Mouse (Mus musculus) right cerebral cortex, postnatal 25 days (tissue): Measurements from ENCODE around the gene Tmem131l.
"Not testable (repeated sequence)": the region's sequence is repeated elsewhere in the genome, so short reads cannot be mapped to it uniquely, and the experiment has no call there.

Source experiments
- DNase-seq: peaks from one replicate; pipeline ENCODE4 v3.0.0; 2022

Gene Tmem131l

DNA sequence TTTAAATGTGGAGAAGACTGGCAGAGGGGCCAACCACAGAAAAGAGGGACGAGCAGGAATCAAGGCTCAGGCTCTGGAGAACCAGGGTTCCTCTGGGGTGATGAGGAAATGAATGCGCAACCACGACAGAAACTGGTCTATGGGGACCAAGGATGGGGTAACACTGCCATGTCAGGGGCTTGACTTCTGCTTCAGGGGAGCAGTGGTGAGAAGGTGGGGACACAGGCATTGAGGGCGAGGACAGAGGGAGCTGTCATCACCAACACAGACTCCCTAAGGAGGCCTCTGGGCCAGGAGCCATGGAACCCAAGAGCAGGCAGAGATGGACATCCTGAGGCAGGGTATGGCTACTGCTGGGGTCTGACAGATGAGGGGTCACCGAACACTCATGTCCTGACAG, 137.0 kb downstream of the Tmem131l start:
- no peak for DNase-seq

DNA sequence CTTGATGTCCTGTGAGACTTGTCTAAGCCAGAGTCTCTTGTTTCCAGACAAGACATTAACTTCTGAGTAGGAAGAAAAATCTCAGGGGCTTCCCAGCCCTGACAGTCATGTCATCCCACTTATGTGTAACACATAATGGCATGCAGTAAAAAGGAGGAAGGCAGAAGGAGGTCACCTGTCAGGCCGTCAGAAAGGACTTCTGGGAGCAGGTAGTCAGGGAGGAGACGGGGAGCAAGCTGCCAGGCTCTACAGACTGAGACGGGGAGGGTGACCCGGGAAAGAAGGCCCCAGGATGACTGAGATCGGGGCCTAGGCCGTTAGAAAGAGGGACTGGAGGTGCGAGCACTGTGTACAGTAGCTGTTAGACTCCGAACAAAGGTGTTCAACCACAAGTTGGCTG, 137.5 kb downstream of the Tmem131l start:
- no peak for DNase-seq

GRCm38 (mm10) chr3:83900756-83901373, 139.1 kb downstream of the Tmem131l start:
- no peak for DNase-seq

GRCm38 (mm10) chr3:83899556-83899955, 140.4 kb downstream of the Tmem131l start:
- DNase-seq: peak; percentile 38

DNA sequence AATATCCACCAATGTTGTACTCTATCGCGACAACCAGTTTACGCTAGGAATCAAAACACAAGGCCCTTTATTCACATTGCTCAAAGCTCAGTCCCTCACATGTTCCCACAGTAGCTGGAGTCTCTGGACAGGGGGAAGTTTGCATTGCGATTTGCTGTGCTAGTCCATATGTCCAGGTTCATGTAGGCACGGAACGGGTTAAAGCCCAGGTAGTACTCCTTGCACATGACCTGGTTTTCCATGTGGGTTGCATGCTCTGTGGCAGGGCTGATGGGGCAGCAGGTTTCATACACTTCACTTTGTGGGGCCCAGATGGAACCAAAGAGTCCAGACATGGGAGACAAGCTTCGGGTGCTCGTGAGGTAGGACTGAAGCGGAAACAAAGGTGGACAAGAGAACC, 141.7 kb downstream of the Tmem131l start:
- no peak for DNase-seq

DNA sequence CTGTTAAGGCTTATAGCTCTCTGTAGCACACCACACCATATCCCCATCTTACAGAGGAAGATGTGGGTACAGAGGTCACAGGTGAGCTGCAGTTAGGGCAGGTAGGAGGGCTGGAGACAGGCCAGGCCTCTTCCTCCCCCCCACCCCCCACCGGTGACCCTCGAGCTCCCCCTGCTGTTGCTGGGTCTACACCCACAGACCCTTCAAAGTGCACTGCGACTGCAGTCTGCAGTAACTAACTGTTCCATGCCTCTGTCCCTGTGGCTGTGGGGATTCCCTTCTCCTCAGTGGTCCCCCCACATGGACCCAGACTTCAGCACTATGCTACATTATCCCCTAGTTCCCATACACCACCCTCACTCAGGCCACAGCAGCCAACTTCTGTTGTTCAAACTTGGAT, 144.2 kb downstream of the Tmem131l start:
- no peak for DNase-seq

GRCm38 (mm10) chr3:83895111-83895510, 144.9 kb downstream of the Tmem131l start:
- no peak for DNase-seq

DNA sequence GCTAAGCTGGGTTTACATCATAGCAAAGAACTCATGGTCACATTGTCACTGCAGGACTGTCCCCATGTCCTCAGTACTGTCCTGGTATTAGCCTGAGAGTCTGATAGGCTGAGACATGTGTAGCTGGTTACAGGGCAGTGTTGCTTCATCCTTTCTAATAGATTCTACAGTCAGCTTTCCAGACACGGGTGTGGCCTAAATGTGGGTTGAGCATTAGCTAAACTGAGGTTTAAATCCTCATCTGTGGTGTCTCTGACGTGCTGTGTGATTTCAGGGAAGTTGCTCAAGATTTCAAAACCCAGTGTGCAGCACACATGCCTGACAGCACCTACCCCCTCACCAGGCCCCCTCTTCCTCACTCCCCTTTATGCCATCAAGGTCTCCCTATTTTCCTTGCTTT, 154.8 kb downstream of the Tmem131l start:
- no peak for DNase-seq

DNA sequence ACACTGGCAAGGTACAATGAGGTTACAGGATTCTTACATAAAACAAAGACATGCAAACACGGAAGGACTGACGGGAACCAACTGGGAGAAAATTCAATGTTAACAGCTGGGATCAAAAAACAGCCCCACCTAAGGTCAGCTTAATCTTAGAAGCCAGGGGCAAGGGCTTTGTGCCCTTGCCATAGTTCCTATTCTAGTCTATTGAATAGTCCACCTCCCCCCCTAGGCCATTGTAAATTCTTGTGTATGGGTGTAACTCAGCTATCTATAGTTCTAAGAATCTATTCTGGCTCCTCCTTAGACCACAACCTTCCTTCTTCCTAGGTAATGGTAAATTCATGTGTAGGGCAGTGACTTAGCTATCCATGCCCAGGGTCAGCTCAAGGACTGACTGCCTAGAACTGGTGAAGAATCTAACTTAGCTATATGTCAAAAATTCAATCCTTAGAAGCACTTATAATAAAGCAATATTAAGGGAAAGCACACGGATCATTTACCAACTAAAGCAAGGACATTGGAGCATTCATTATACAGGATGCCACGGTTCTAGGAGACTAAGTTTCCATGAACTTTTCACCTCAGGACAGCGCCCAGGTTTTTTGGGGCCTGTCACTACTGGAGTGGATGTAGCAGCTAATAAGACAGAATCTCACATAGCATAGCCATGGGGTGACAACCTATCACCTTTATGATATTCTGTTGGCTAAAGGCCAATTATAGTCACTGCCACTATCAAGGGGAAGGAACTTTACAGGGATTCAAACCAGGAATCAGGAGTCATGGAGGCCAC, 160.5 kb downstream of the Tmem131l start:
- not testable (repeated sequence) for DNase-seq

- no peak for DNase-seq
Measured at GRCm38 (mm10) chr3:83878801-83879200, 161.2 kb downstream of the Tmem131l start.

GRCm38 (mm10) chr3:83876299-83876698, 163.7 kb downstream of the Tmem131l start:
- no peak for DNase-seq

DNA sequence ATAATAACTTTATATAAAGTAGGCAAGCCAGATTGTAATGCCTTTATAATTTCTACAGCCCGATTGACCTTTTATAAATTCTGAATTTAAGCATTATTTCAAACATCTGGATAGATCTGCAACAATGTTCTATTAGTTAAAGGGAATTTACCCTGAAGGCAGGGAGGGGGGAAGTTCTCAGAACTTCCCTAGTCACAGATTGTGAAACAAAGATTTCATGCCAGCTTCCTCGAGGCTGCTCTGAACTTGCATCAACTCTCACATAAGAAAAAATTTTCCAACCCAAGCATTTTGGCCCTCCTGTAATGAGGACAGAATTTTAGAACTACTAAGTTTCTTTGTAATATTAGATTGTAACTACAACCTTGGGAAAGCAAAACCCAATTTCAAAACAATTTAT, 164.9 kb downstream of the Tmem131l start:
- DNase-seq: not testable (repeated sequence)

- not testable (repeated sequence) for DNase-seq
Measured at GRCm38 (mm10) chr3:83872853-83873252, 167.1 kb downstream of the Tmem131l start.

- DNase-seq: not testable (repeated sequence)
Measured at GRCm38 (mm10) chr3:83871962-83872361, 168.0 kb downstream of the Tmem131l start.

GRCm38 (mm10) chr3:83871559-83871958, 168.4 kb downstream of the Tmem131l start:
- DNase-seq: not testable (repeated sequence)

DNA sequence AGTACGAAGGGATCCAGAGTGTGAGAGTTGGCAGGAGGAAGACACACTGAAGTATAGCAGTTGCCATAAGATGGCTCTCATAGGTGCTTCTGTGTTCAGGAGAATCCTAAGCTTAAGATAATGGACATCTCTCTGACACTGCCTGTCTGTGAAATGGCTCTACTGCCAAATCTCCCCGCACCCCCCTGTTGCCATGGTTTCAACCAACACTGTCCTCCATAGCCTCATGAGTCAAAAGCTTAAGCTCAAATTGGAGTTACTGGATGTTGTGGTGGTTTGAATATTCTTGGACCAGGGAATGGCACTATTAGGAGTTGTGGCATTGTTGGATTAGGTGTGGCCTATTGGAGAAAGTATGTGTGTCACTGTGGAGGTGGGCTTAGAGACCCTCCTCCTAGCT, 170.2 kb downstream of the Tmem131l start:
- no peak for DNase-seq

DNA sequence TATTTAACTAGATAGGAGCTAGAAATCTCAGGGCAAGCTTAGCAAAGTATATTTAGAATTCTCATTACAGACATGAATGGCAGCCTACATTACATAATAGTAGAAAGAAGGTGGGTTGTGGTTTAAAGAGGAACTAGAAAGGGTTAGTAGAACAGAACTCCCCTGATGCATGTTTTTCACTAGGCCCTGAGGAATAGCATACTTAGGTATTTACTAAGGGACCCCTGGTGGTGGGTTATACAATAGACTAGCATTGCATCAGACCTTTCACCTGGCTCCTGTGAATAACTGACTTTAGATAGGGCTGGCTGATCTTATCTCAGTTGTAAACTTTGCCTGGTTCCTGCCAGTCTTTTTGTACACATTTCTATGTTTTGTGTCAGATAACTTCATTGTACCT, 172.9 kb downstream of the Tmem131l start:
- not testable (repeated sequence) for DNase-seq

- DNase-seq: no peak
Measured at GRCm38 (mm10) chr3:83865216-83865615, 174.8 kb downstream of the Tmem131l start.

- DNase-seq: no peak
Measured at GRCm38 (mm10) chr3:83864064-83864548, 175.9 kb downstream of the Tmem131l start.

DNA sequence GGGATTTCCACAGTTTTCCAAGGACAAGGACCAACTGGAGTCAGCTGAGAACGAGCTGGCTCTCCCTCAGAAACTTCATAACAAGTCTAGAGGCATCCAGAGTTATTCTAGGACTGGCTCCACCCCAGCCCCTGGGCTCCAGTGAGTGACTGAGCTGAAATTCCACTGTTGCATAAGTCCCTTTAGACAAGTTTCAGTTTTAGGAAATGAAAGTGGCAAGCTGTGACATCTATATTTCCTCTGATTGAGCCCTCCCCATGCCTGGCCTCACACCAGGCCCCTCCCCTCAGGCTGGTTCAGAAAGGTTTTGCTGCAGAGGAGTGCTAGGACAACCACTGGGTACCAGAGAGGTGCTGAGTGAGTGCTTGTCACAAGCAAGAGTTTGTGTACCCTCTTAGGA, 177.0 kb downstream of the Tmem131l start:
- DNase-seq: peak; percentile 24

DNA sequence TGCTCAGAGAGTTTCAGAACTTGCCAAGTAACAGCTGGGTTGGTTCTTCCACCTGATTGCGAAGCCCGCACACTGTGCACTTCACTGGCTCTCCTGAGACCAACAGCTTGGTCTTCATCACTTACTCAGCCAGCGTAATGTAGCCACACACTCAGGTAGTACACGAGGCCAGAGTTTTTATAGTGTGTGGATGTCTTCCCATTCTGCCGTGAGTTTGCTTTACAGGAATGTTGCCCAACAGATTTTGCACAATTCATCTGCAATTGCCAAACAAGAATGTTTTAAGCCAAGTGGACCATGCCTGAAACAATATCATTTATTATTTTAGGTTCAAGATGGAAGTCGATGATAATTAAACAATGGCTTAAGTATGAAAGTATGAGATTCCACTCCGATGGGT, 180.4 kb downstream of the Tmem131l start:
- DNase-seq: no peak

DNA sequence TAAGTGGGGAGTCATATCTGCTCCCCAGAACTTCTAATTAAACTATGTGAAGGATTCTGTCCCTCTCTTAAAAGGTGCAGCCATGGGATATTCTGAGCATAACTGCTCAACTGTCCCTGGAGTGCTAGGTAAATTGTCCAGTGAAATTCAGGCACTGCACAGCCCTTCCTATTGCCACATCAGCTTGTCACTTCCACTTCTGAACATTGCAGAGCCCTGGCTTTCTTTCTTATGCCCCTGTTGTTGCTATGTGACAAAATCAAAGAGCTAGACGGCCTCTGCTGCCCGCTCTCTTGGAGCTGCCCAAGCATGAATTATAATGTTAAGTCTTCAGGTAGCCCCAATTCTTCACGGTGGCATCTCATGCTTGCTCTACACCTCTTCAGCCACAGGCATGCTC, 180.9 kb downstream of the Tmem131l start:
- DNase-seq: no peak

DNA sequence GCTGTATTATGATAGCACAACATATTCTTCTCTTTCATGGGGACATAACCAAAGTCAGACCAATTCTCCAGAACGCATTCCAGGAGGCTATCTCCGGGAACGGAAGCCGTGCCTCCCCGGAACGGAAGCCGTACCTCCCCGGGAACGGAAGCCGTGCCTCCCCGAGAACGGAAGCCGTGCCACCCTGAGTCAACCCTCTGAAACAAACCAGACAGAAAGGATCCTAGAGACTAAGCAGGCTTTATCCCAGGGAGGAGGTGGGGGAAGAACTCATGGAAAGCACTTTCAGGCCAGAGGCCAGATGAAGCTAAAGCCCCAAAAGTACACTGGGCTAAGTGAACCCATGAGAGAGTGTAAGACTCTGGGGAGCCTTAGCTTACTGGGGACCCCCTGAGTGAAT, 182.4 kb downstream of the Tmem131l start:
- no peak for DNase-seq

GRCm38 (mm10) chr3:83855643-83856042, 184.3 kb downstream of the Tmem131l start:
- DNase-seq: no peak
